Mouse (Mus musculus): ENCODE data around the gene Nifk. TPM values are rescaled to one million over a fixed set of nuclear protein-coding genes. Genes with fewer than 3 reads are reported as not detected.

Gene Nifk
- polyA plus RNA-seq, 1 experiment from 2014 or later = 70.4 TPM

- no peak for ATAC-seq
- Histone ChIP-seq H3K27me3 (no peaks in the 10 kb centered on the region), H3K9me3 (no peaks in the 10 kb centered on the region), H3K36me3 (peaks cover 54% of the 10 kb centered on the region), H3K4me2 (replicated peaks) (no peak overlapping the region), H3K27ac (no peak overlapping the region), H3K4me1 (replicated peaks) (no peaks in the 10 kb centered on the region), H3K9ac (replicated peaks) (no peak overlapping the region), H3K4me3 (replicated peaks) (no peak overlapping the region)
Measured at GRCm38 (mm10) chr1:118335847-118336246, 14.2 kb downstream of the Nifk start.

GRCm38 (mm10) chr1:118337921-118338320 is 16.3 kb downstream of the Nifk start:
- no peaks in the 10 kb centered on the region for H3K9me3 ChIP-seq
- H3K4me2 ChIP-seq (replicated peaks) = no peak overlapping the region

GRCm38 (mm10) chr1:118343649-118344435 is 22.2 kb downstream of the Nifk start:
- no peak overlapping the region for H3K4me2 ChIP-seq (replicated peaks)
- 40% methylated on average over 6 of the region's 6 CpGs for WGBS
- no peaks in the 10 kb centered on the region for H3K27me3 ChIP-seq
- 0 out of 2 replicates have a peak, but pooled peaks cover 4% of the 10 kb centered on the region for H3K4me1 ChIP-seq (replicated peaks)
- no peaks in the 10 kb centered on the region for H3K36me3 ChIP-seq
- no peak overlapping the region for H3K9ac ChIP-seq (replicated peaks)
- no peaks in the 10 kb centered on the region for H3K9me3 ChIP-seq
- H3K27ac ChIP-seq = no peak overlapping the region
- ATAC-seq = no peak
- no peak overlapping the region for H3K4me3 ChIP-seq (replicated peaks)

More at GRCm38 (mm10) chr1:118337921-118338320, 16.3 kb downstream of the Nifk start:
- Histone ChIP-seq H3K4me3 (replicated peaks) (no peak overlapping the region), H3K36me3 (peaks cover 34% of the 10 kb centered on the region), H3K27ac (no peak overlapping the region), H3K9ac (replicated peaks) (no peak overlapping the region), H3K27me3 (no peaks in the 10 kb centered on the region), H3K4me1 (replicated peaks) (no peaks in the 10 kb centered on the region)
- WGBS = 88% methylated on average over 5 of the region's 5 CpGs
- no peak for ATAC-seq

DNA sequence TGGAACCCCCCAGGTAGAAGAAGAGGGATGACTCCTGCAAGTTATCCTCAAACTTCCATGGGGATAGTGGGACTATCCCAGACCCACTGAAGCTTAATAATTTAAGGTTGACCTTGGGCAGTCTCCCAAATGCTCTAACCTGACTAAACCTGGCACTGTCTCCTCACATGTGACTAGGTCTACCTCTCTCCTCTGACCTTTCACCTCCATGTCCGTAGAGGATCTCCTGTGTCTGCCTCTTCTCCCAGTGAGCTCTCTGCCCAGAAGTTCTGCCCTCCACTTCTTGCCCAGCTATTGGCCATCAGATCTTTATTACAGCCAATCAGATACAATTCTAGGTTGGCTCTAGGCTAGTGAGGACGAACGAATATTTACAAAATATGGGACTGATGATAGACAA is 28.3 kb downstream of the Nifk start:
- Histone ChIP-seq H3K27ac (no peak overlapping the region), H3K9ac (replicated peaks) (no peak overlapping the region), H3K9me3 (no peaks in the 10 kb centered on the region), H3K27me3 (no peaks in the 10 kb centered on the region), H3K4me3 (replicated peaks) (no peak overlapping the region), H3K36me3 (no peaks in the 10 kb centered on the region), H3K4me2 (replicated peaks) (no peak overlapping the region), H3K4me1 (replicated peaks) (no peaks in the 10 kb centered on the region)
- ATAC-seq = no peak
- 84% methylated on average over 3 of the region's 3 CpGs for WGBS

DNA sequence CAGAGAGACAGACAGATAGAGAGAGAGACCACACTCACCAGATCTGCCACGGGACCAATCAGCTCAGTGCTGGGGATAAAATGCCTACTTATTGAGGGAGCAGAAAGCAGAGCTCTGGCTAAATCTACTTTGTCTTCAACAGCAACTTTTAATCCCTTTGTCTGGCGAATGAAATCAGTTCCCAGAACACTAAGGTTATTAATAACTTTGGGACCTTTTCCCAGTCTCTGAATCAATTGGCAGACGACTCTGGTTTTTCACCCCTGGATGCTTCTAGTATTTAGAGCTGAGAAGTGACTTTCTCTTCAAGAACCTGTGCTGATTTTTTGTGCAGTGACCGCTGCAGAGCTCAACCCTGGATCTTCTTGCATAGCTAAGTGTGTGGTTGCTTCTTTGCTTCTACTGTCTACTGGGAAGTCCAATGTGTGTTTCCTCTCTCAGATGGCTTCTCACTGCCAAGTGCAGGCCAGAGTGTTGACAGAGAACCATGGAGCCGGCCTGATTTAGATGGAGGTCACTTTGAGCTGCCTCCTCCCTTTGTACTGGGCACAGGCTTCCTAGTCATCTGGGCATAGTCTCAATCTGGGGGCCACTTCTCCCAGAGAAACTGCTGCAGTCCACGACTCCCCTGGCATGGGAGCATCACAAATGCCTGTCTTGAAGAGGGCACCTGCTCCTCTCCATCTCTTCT is 37.6 kb downstream of the Nifk start:
- Histone ChIP-seq H3K4me3 (replicated peaks) (no peak overlapping the region), H3K36me3 (no peaks in the 10 kb centered on the region), H3K27ac (no peak overlapping the region), H3K4me1 (replicated peaks) (no peaks in the 10 kb centered on the region), H3K27me3 (no peaks in the 10 kb centered on the region), H3K4me2 (replicated peaks) (no peak overlapping the region), H3K9ac (replicated peaks) (no peak overlapping the region), H3K9me3 (no peaks in the 10 kb centered on the region)
- no peak for ATAC-seq
- WGBS = 68% methylated on average over 6 of the region's 6 CpGs

- Histone ChIP-seq H3K27ac (no peak overlapping the region), H3K4me1 (replicated peaks) (no peaks in the 10 kb centered on the region), H3K27me3 (no peaks in the 10 kb centered on the region), H3K4me3 (replicated peaks) (no peak overlapping the region), H3K9me3 (no peaks in the 10 kb centered on the region), H3K9ac (replicated peaks) (no peak overlapping the region), H3K4me2 (replicated peaks) (no peak overlapping the region), H3K36me3 (no peaks in the 10 kb centered on the region)
- ATAC-seq = no peak
- WGBS = 97% methylated on average over 1 of the region's 1 CpGs
Measured at GRCm38 (mm10) chr1:118367970-118368369, 46.3 kb downstream of the Nifk start.

DNA sequence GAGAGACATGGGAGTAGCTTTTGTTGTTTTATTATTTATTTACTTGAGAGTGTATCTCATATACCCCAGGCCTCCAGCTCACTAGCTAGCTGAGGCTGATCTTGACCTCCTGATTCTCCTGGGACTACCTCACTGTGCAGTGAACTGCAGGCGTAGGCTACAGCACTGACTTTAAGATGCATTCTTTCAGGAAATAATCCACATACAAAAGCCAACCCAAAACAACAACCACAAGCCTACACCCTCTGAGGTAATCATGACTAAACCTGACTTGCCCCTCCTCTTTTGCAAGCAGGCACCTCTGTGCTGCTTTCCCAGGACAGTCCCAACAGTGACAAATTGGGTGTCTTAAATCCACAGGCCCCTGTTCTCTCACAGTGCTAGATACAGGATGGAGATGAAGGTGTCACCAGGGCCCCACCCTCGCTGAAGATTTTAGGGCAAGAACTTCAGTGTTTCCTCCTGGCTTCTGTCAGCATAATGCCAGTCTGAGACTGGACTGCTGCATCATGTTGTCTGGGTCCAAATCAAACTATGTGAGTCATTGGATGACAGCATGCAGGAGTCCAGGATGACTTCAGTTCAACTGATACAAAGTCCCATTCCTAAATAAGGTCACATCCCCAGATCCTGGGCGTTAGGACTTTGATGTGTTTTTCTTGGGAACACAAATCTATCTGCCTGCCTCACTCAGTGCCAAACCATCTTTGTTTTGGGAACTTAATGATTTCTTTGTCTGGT is 47.3 kb downstream of the Nifk start:
- no peak overlapping the region for H3K27ac ChIP-seq
- H3K27me3 ChIP-seq = no peaks in the 10 kb centered on the region
- no peak overlapping the region for H3K4me3 ChIP-seq (replicated peaks)
- no peak overlapping the region for H3K9ac ChIP-seq (replicated peaks)
- no peak overlapping the region for H3K4me2 ChIP-seq (replicated peaks)
- H3K9me3 ChIP-seq = no peaks in the 10 kb centered on the region
- no peaks in the 10 kb centered on the region for H3K36me3 ChIP-seq
- WGBS = 68% methylated on average over 3 of the region's 3 CpGs
- no peaks in the 10 kb centered on the region for H3K4me1 ChIP-seq (replicated peaks)
- no peak for ATAC-seq

DNA sequence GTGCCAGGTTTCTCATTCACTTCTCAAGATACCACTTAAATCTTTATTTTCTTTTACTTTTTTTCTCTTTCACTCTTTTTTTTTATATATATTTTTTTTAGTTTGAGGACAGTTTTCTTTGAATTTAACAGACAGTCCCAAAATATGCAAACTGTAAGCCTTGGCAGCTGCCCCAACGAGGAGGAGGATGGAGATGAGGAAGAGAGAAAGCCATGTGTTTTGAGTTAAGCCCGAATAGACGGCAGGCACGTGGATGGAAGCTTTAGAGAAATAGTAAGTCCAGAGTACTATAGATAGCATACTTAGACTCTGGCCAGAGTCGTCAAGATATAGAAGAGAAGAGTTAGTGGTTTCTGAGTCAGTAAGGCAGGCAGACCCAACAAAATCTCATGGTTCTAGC is 56.1 kb downstream of the Nifk start:
- 87% methylated on average over 5 of the region's 5 CpGs for WGBS
- H3K4me2 ChIP-seq (replicated peaks) = no peak overlapping the region
- ATAC-seq = no peak

DNA sequence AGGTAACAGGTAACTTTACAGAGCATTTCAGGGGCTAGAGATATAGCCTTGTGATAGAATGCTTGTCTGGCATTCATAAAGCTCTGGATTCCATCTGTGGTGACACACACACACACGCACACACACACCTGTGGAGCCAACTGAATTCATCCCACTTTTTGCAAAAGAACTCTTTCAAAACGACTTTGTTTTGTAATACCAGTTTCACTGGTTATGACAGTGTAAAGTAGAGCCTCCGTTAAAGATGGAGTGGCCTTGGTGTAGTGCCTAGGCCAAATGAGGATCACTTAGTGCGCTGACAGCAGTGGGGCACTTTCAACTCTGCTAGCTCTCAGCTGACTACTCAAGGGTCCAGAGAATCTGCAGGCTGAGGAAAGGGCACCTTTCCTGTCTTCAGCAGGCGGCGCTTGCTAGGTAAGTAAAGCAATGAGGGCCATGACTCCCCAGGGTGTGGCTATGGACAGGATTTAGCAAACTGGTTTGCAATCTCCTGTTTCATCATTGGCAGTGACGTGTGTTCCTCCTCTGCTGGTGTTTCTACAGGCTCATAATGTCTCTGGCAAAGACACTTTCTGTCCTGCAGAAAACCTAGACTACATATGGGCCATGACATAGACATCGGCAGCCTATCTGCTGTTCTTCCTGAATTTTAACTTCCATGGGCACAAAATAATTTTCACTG is 58.6 kb downstream of the Nifk start:
- Histone ChIP-seq H3K36me3 (no peaks in the 10 kb centered on the region), H3K4me2 (replicated peaks) (no peak overlapping the region), H3K27ac (no peak overlapping the region), H3K4me1 (replicated peaks) (no peaks in the 10 kb centered on the region), H3K4me3 (replicated peaks) (no peak overlapping the region), H3K9ac (replicated peaks) (no peak overlapping the region), H3K9me3 (no peaks in the 10 kb centered on the region), H3K27me3 (no peaks in the 10 kb centered on the region)
- WGBS = 80% methylated on average over 8 of the region's 8 CpGs
- ATAC-seq = no peak

More for the DNA sequence above, 56.1 kb downstream of the Nifk start:
- Histone ChIP-seq H3K9ac (replicated peaks) (no peak overlapping the region), H3K4me1 (replicated peaks) (no peaks in the 10 kb centered on the region), H3K9me3 (no peaks in the 10 kb centered on the region), H3K36me3 (no peaks in the 10 kb centered on the region), H3K4me3 (replicated peaks) (no peak overlapping the region), H3K27ac (no peak overlapping the region), H3K27me3 (no peaks in the 10 kb centered on the region)
